Mouse (Mus musculus): ENCODE measurements around the gene Spsb1. TPM values are rescaled to one million over a fixed set of nuclear protein-coding genes. Genes with fewer than 3 reads are reported as not detected.

Spsb1 gene
- polyA plus RNA-seq, 2 experiments, result 0.23 to 0.46 TPM

- no peak for DNase-seq (ENCODE audit: low read depth in 3 of 3, low spot score in 3 of 3)
- Histone ChIP-seq H3K27ac (no peak overlapping the region), H3K4me1 (replicated peaks; ENCODE audit: control insufficient read depth in 2 of 2, insufficient read depth in 2 of 2, low read length in 1 of 2) (no peaks in the 10 kb centered on the region), H3K9me3 (ENCODE audit: control insufficient read depth, low read length) (no peaks in the 10 kb centered on the region), H3K36me3 (replicated peaks; ENCODE audit: control insufficient read depth, insufficient read depth, low read depth) (no peaks in the 10 kb centered on the region), H3K4me2 (ENCODE audit: low read depth) (no peak overlapping the region), H3K4me3 (ENCODE audit: insufficient read depth in 1 of 2, low read depth in 2 of 2, low read length in 2 of 2) (no peak overlapping the region), H3K9ac (replicated peaks) (no peak overlapping the region), H3K27me3 (ENCODE audit: control insufficient read depth, insufficient read depth, low read length) (no peaks in the 10 kb centered on the region)
- WGBS (ENCODE audit: insufficient replicate concordance), result 62% methylated on average over 10 of the region's 10 CpGs
- ATAC-seq (ENCODE audit: insufficient read depth), result no peak
- TF ChIP-seq CTCF (IDR thresholded peaks at IDR 0.05; ENCODE audit: low read depth) (no peak), EP300 (IDR thresholded peaks at IDR 0.05; ENCODE audit: low read depth) (no peak)
Observed at GRCm38 (mm10) chr4:149905302-149905974, 49.4 kb downstream of the Spsb1 start.

- Histone ChIP-seq H3K4me2 (ENCODE audit: low read depth) (no peak overlapping the region), H3K9me3 (ENCODE audit: control insufficient read depth, low read length) (no peaks in the 10 kb centered on the region), H3K27ac (no peak overlapping the region), H3K36me3 (replicated peaks; ENCODE audit: control insufficient read depth, insufficient read depth, low read depth) (no peaks in the 10 kb centered on the region), H3K4me1 (replicated peaks; ENCODE audit: control insufficient read depth in 2 of 2, insufficient read depth in 2 of 2, low read length in 1 of 2) (no peaks in the 10 kb centered on the region), H3K9ac (replicated peaks) (no peak overlapping the region), H3K4me3 (ENCODE audit: insufficient read depth in 1 of 2, low read depth in 2 of 2, low read length in 2 of 2) (no peak overlapping the region), H3K27me3 (ENCODE audit: control insufficient read depth, insufficient read depth, low read length) (no peaks in the 10 kb centered on the region)
- DNase-seq (ENCODE audit: low read depth in 3 of 3, low spot score in 3 of 3) (no peak), ATAC-seq (ENCODE audit: insufficient read depth) (no peak)
- 55% methylated on average over 5 of the region's 5 CpGs for WGBS (ENCODE audit: insufficient replicate concordance)
- no peak for TF ChIP-seq EP300 (IDR thresholded peaks at IDR 0.05; ENCODE audit: low read depth)
Observed at GRCm38 (mm10) chr4:149903026-149903425, 51.8 kb downstream of the Spsb1 start.

GRCm38 (mm10) chr4:149901349-149901782 lies 53.5 kb downstream of the Spsb1 start:
- WGBS (ENCODE audit: insufficient replicate concordance), result 28% methylated on average over 3 of the region's 3 CpGs
- no peak overlapping the region for H3K9ac ChIP-seq (replicated peaks)
- no peak overlapping the region for H3K4me3 ChIP-seq (ENCODE audit: insufficient read depth in 1 of 2, low read depth in 2 of 2, low read length in 2 of 2)
- H3K27ac ChIP-seq, result no peak overlapping the region
- H3K27me3 ChIP-seq (ENCODE audit: control insufficient read depth, insufficient read depth, low read length), result no peaks in the 10 kb centered on the region
- no peak for DNase-seq (ENCODE audit: low read depth in 3 of 3, low spot score in 3 of 3)
- no peak for TF ChIP-seq CTCF (IDR thresholded peaks at IDR 0.05; ENCODE audit: low read depth)
- no peak for TF ChIP-seq EP300 (IDR thresholded peaks at IDR 0.05; ENCODE audit: low read depth)
- no peak overlapping the region for H3K4me2 ChIP-seq (ENCODE audit: low read depth)
- H3K36me3 ChIP-seq (replicated peaks; ENCODE audit: control insufficient read depth, insufficient read depth, low read depth), result no peaks in the 10 kb centered on the region
- H3K4me1 ChIP-seq (replicated peaks; ENCODE audit: control insufficient read depth in 2 of 2, insufficient read depth in 2 of 2, low read length in 1 of 2), result no peaks in the 10 kb centered on the region
- no peak for ATAC-seq (ENCODE audit: insufficient read depth)
- H3K9me3 ChIP-seq (ENCODE audit: control insufficient read depth, low read length), result no peaks in the 10 kb centered on the region

GRCm38 (mm10) chr4:149897661-149898260 lies 57.1 kb downstream of the Spsb1 start:
- Histone ChIP-seq H3K27me3 (ENCODE audit: control insufficient read depth, insufficient read depth, low read length) (no peaks in the 10 kb centered on the region), H3K9me3 (ENCODE audit: control insufficient read depth, low read length) (no peaks in the 10 kb centered on the region), H3K9ac (replicated peaks) (no peak overlapping the region), H3K4me2 (ENCODE audit: low read depth) (no peak overlapping the region), H3K27ac (no peak overlapping the region), H3K4me3 (ENCODE audit: insufficient read depth in 1 of 2, low read depth in 2 of 2, low read length in 2 of 2) (no peak overlapping the region), H3K36me3 (replicated peaks; ENCODE audit: control insufficient read depth, insufficient read depth, low read depth) (no peaks in the 10 kb centered on the region), H3K4me1 (replicated peaks; ENCODE audit: control insufficient read depth in 2 of 2, insufficient read depth in 2 of 2, low read length in 1 of 2) (no peaks in the 10 kb centered on the region)
- 76% methylated on average over 13 of the region's 13 CpGs for WGBS (ENCODE audit: insufficient replicate concordance)
- ATAC-seq (ENCODE audit: insufficient read depth), result no peak
- DNase-seq (ENCODE audit: low read depth in 3 of 3, low spot score in 3 of 3), result no peak
- TF ChIP-seq CTCF (IDR thresholded peaks at IDR 0.05; ENCODE audit: low read depth) (no peak), EP300 (IDR thresholded peaks at IDR 0.05; ENCODE audit: low read depth) (no peak)

GRCm38 (mm10) chr4:149896024-149896538 lies 58.8 kb downstream of the Spsb1 start:
- no peak for DNase-seq (ENCODE audit: low read depth in 3 of 3, low spot score in 3 of 3)
- Histone ChIP-seq H3K9ac (replicated peaks) (no peak overlapping the region), H3K36me3 (replicated peaks; ENCODE audit: control insufficient read depth, insufficient read depth, low read depth) (no peaks in the 10 kb centered on the region), H3K9me3 (ENCODE audit: control insufficient read depth, low read length) (no peaks in the 10 kb centered on the region), H3K27me3 (ENCODE audit: control insufficient read depth, insufficient read depth, low read length) (no peaks in the 10 kb centered on the region), H3K4me3 (ENCODE audit: insufficient read depth in 1 of 2, low read depth in 2 of 2, low read length in 2 of 2) (no peak overlapping the region), H3K4me1 (replicated peaks; ENCODE audit: control insufficient read depth in 2 of 2, insufficient read depth in 2 of 2, low read length in 1 of 2) (no peaks in the 10 kb centered on the region), H3K27ac (no peak overlapping the region), H3K4me2 (ENCODE audit: low read depth) (no peak overlapping the region)
- ATAC-seq (ENCODE audit: insufficient read depth), result no peak
- 57% methylated on average over 12 of the region's 12 CpGs for WGBS (ENCODE audit: insufficient replicate concordance)
- TF ChIP-seq EP300 (IDR thresholded peaks at IDR 0.05; ENCODE audit: low read depth), result no peak

All from liver, embryonic 14.5 days (tissue).